Mouse (Mus musculus) ES-Bruce4 (cell line): ENCODE data around the gene Ehbp1l1. TPM values are rescaled to one million over a fixed set of nuclear protein-coding genes. Genes with fewer than 3 reads are reported as not detected.

Source experiments
- H3K27ac ChIP-seq: 2 replicates; pipeline ENCODE4 v1.5.1; 2012; ENCODE audit warnings: low read length, inconsistent platforms; ENCODE audit not compliant: insufficient read depth
- H3K27me3 ChIP-seq: 2 replicates; pipeline ENCODE4 v1.6.1; 2012; ENCODE audit warnings: mild to moderate bottlenecking, low read length, inconsistent platforms; ENCODE audit not compliant: control insufficient read depth, poor library complexity, insufficient read depth, severe bottlenecking
- H3K36me3 ChIP-seq: 2 replicates; pipeline ENCODE4 v1.6.1; 2012; ENCODE audit warnings: inconsistent platforms, mild to moderate bottlenecking, low read length, moderate library complexity; ENCODE audit not compliant: control insufficient read depth, poor library complexity, insufficient read depth, severe bottlenecking
- H3K4me1 ChIP-seq: one replicate; pipeline ENCODE4 v1.8.1; 2011; ENCODE audit warnings: low read length; ENCODE audit not compliant: control insufficient read depth, insufficient read depth
- H3K4me3 ChIP-seq: 2 replicates; pipeline ENCODE4 v1.5.1; 2011; ENCODE audit warnings: low read depth, mild to moderate bottlenecking, low read length
- H3K9ac ChIP-seq: 2 replicates; pipeline ENCODE4 v1.6.1; 2012; ENCODE audit warnings: low read depth, mild to moderate bottlenecking, inconsistent platforms; ENCODE audit not compliant: poor library complexity, severe bottlenecking
- H3K9me3 ChIP-seq: replicated peaks from 2 replicates; pipeline ENCODE4 v1.6.1; 2012; ENCODE audit warnings: mild to moderate bottlenecking, low read length, inconsistent platforms; ENCODE audit not compliant: control insufficient read depth, poor library complexity, insufficient read depth, severe bottlenecking
- CTCF ChIP-seq: IDR thresholded peaks from one replicate; pipeline ENCODE4 v1.8.1; 2011; ENCODE audit warnings: low read depth, low read length
- EP300 ChIP-seq: IDR thresholded peaks from 2 replicates; pipeline ENCODE4 v1.6.1; 2011; ENCODE audit warnings: low read depth, low read length; ENCODE audit not compliant: insufficient read depth
- POLR2A ChIP-seq: IDR thresholded peaks from one replicate; pipeline ENCODE4 v1.8.1; 2011; ENCODE audit warnings: low read length; ENCODE audit not compliant: insufficient read depth
- polyA plus RNA-seq: library from polyadenylated mRNA; stranded (reverse); fragments of >200 nt; gene quantifications from 2 replicates; pipeline ENCODE4 v1.2.4, GENCODE M21; 2011; ENCODE audit warnings: low read depth; ENCODE audit not compliant: missing spikeins, insufficient read depth, insufficient read length

Ehbp1l1 gene
- polyA plus RNA-seq, 1 experiment, result 4.3 TPM

DNA sequence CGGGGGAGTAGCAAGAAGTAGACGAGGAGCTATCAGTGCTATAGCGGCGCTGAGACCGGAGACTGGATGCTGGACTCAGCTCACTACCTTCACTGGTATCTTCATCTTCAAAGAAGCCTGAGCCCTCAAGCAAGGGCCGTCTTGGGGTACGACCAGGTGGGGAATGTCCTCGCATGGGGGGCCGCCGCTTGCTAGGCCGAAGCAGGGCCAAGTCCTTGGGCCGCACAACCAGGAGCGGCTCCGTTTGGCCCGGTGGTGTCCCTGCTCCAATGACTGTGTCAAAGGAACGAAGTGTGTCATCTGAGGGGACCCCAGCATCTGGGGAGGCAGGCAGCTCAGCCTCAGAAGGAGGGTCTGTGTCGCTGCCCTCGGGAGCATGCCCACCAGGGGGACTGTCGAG lies 40.7 kb downstream of the Ehbp1l1 start:
- Histone ChIP-seq H3K9ac (no peak overlapping the region), H3K9me3 (no peaks in the 10 kb centered on the region), H3K4me3 (no peak overlapping the region), H3K27me3 (no peaks in the 10 kb centered on the region), H3K36me3 (peaks cover 5% of the 10 kb centered on the region; the same call in 1 of the 2 replicates), H3K27ac (no peak overlapping the region), H3K4me1 (no peaks in the 10 kb centered on the region)
- TF ChIP-seq EP300, result no peak

DNA sequence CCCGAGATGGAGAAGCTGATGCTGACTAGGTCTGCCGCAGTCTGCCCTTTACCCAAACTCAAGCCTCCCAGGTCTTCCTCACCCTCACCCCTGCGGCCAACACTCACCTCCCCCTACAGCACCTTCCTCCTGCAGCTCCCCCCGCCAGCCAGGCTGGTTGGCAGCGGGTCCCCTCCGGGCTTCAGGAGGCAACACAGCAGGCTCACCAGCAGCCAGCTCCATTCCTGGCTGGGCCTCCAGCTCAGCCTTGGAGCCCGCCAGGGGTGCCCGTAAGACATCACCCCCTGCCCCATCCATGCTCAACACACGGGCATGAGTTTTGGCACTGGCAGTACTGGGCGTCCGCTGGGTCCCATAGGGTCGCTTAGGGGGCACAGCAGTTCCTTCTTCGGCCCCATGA lies 41.1 kb downstream of the Ehbp1l1 start:
- Histone ChIP-seq H3K27ac (no peak overlapping the region), H3K9ac (no peak overlapping the region), H3K4me1 (no peaks in the 10 kb centered on the region), H3K4me3 (no peak overlapping the region), H3K9me3 (no peaks in the 10 kb centered on the region), H3K27me3 (no peaks in the 10 kb centered on the region), H3K36me3 (peaks cover 5% of the 10 kb centered on the region; the same call in 1 of the 2 replicates)
- TF ChIP-seq CTCF, result no peak
- TF ChIP-seq POLR2A, result no peak
- TF ChIP-seq EP300, result no peak

DNA sequence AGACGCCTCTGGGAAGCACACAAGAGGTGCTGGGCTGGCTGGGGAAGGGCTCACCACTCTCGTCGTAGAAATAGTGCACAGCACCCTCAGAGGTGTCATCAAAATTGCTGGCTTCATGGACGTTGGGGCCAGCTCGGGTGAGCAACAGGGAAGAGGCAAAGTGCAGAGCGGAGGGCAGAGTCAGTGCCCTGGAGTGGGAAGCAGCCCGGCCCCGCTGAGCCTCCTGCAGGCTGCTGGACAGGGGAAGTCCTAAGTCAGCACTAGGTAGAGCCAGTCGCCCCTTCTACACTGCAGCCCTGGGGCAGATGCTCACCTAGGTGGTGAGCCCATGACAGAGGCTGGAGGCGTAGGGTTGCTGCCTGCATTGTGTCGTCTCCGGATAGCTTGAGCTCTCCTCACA lies 41.9 kb downstream of the Ehbp1l1 start:
- Histone ChIP-seq H3K4me1 (no peaks in the 10 kb centered on the region), H3K9ac (no peak overlapping the region), H3K4me3 (no peak overlapping the region), H3K27ac (no peak overlapping the region), H3K9me3 (no peaks in the 10 kb centered on the region), H3K36me3 (peaks cover 5% of the 10 kb centered on the region; the same call in 1 of the 2 replicates), H3K27me3 (no peaks in the 10 kb centered on the region)
- no peak for TF ChIP-seq CTCF
- no peak for TF ChIP-seq EP300
- TF ChIP-seq POLR2A, result no peak

DNA sequence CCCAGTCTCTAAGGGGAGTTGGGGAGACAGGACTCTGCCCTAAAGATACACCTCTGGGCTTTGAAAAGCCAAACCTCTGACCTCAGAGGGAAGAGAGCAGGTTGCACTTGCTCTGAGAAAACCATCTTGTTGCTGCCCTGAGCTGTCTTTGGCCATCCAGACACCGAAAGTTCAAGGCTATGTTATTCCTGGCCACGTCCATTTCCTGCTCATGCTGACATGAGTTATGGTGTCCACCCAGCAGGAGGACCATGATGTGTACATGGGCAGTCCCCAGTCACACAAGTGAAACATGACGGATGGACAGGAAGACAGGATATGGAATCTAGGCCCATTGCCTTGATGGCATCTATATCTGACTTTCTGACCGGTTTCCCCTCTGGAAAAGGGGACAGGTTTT lies 45.7 kb downstream of the Ehbp1l1 start:
- Histone ChIP-seq H3K9me3 (no peaks in the 10 kb centered on the region), H3K4me1 (no peaks in the 10 kb centered on the region), H3K27me3 (no peaks in the 10 kb centered on the region), H3K4me3 (no peak overlapping the region), H3K27ac (no peak overlapping the region), H3K36me3 (peaks cover 18% of the 10 kb centered on the region), H3K9ac (no peak overlapping the region)
- no peak for TF ChIP-seq CTCF
- TF ChIP-seq POLR2A, result no peak
- TF ChIP-seq EP300, result no peak

DNA sequence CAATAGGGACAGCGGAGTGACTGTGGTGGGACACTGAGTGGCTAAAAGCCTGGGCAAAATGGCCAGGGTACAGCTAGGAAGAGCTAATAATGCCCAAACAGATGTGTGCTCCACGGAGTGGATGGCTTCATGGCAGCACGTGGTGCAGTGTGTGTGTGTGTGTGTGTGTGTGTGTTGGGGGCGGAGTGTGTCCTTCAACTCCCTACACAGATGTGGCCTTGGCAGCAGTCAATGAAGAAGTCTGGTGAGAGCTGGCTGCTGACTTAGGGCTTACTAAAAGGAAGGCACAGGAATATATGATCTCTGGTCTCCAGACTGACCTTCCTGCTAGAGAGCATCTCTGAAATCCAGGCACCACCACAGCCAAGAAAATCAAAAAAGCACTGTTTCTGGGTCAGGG lies 57.7 kb downstream of the Ehbp1l1 start:
- Histone ChIP-seq H3K9ac (no peak overlapping the region), H3K36me3 (no peaks in the 10 kb centered on the region)

DNA sequence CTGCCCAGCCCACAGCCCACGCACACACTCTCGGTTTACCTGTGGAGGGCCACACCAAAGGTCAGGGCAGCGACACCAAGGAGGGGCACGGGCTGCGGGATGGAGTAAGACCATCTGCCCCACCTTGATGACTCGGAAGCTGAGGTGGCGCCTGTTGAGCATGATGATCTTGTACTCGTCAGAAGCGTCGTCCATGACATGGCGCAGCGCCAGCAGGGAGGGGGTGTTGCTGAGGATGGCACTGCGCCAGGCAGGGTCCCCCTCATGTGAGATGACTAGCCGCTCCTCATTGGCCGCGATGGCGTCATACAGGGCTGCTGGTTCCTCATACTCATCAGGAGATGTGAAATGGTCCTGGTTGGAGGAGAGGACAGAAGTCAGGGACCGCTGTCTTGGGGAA lies 59.7 kb downstream of the Ehbp1l1 start:
- Histone ChIP-seq H3K4me1 (no peaks in the 10 kb centered on the region), H3K27me3 (no peaks in the 10 kb centered on the region), H3K27ac (no peak overlapping the region), H3K9ac (no peak overlapping the region), H3K36me3 (no peaks in the 10 kb centered on the region), H3K4me3 (no peak overlapping the region), H3K9me3 (no peaks in the 10 kb centered on the region)
- TF ChIP-seq POLR2A, result no peak
- no peak for TF ChIP-seq CTCF

More for the DNA sequence above, 57.7 kb downstream of the Ehbp1l1 start:
- Histone ChIP-seq H3K27me3 (no peaks in the 10 kb centered on the region), H3K4me1 (no peaks in the 10 kb centered on the region), H3K27ac (no peak overlapping the region), H3K4me3 (no peak overlapping the region), H3K9me3 (no peaks in the 10 kb centered on the region)
- no peak for TF ChIP-seq EP300
- no peak for TF ChIP-seq POLR2A
- TF ChIP-seq CTCF, result no peak
